Mouse (Mus musculus): ENCODE measurements at regions not wholly inside any gene's neighbourhood (a gene's known extent, or its start where the extent isn't known, plus 50 kb on each side); places are given as distances from the start of the nearest gene placed in this dataset.
A peak's percentile ranks its signal among the peaks of the same experiment; 100 is the strongest.

DNA sequence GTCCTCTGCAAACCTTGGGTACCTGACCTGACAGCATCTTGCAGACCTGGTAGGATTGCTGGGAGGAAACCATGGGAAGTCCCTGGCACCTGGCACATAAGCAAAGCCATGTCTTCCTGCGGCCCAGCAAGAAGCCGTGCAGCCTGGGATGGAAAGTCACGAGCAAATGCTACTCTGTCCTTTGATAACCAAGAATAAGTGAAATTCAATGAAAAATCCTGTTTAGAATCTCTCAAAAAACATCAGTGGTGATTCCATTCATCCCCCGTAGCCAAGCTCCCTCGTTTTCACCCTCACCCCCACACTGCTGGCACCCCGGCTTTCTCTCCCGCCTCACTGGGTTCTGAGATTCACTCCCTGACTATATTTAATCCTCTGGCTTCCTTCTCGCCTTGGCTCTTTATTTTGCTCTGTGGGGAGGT is 188.2 kb upstream of the Rpl38 start:
- no peaks in the 10 kb centered on the region for H3K9me3 ChIP-seq
- H3K4me1 ChIP-seq = peaks cover 24% of the 10 kb centered on the region; the same call in 1 of the 2 replicates
- no peak overlapping the region for H3K4me2 ChIP-seq
- H3K27ac ChIP-seq = no peak overlapping the region
- H3K4me3 ChIP-seq = no peak overlapping the region
- H3K27me3 ChIP-seq (replicated peaks) = peaks cover 11% of the 10 kb centered on the region; the same call in 1 of the 2 replicates
- WGBS = 62% methylated on average over 8 of the region's 8 CpGs
- no peaks in the 10 kb centered on the region for H3K36me3 ChIP-seq (replicated peaks)
- H3K9ac ChIP-seq = no peak overlapping the region
- ATAC-seq (replicated peaks) = no peak

DNA sequence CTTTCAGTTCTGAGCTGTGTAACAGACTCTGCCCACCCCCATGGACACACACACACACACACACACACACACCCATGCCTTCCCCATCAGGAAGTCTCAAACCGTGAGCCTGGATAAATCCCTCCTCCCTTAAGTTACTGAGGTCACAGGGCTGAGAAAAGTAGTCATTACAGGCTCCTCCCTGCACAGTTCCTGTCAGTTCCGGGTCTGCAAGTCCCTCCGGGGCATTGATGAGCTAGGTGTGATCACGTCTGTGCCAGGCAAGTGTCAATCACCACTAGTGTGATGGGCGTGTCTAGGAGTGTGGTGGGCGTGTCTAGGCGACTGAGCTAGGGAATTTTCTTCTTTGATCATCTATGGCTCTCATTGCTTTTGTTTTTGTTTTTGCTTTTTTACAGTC is 189.6 kb upstream of the Rpl38 start:
- Histone ChIP-seq H3K4me3 (no peak overlapping the region), H3K9me3 (no peaks in the 10 kb centered on the region), H3K27me3 (replicated peaks) (peaks cover 7% of the 10 kb centered on the region; the same call in 1 of the 2 replicates), H3K9ac (no peak overlapping the region), H3K27ac (no peak overlapping the region), H3K4me2 (no peak overlapping the region), H3K4me1 (peaks cover 20% of the 10 kb centered on the region; the same call in 1 of the 2 replicates), H3K36me3 (replicated peaks) (no peaks in the 10 kb centered on the region)
- 19% methylated on average over 7 of the region's 7 CpGs for WGBS
- no peak for ATAC-seq (replicated peaks)

GRCm38 (mm10) chr11:114477365-114477764 is 191.0 kb upstream of the Rpl38 start:
- Histone ChIP-seq H3K27me3 (replicated peaks) (peaks cover 7% of the 10 kb centered on the region; the same call in 1 of the 2 replicates), H3K9me3 (no peaks in the 10 kb centered on the region), H3K36me3 (replicated peaks) (no peaks in the 10 kb centered on the region), H3K4me1 (peaks cover 32% of the 10 kb centered on the region), H3K9ac (no peak overlapping the region), H3K27ac (no peak overlapping the region), H3K4me3 (no peak overlapping the region), H3K4me2 (no peak overlapping the region)
- 77% methylated on average over 3 of the region's 3 CpGs for WGBS
- no peak for ATAC-seq (replicated peaks)

GRCm38 (mm10) chr11:114472501-114473260 is 195.6 kb upstream of the Rpl38 start:
- Histone ChIP-seq H3K4me2 (peak overlapping the region; percentile 36), H3K9ac (no peak overlapping the region), H3K9me3 (no peaks in the 10 kb centered on the region), H3K27me3 (replicated peaks) (no peaks in the 10 kb centered on the region; the same call in 1 of the 2 replicates), H3K4me1 (peaks cover 45% of the 10 kb centered on the region), H3K27ac (peak overlapping the region; percentile 74), H3K4me3 (no peak overlapping the region), H3K36me3 (replicated peaks) (no peaks in the 10 kb centered on the region)
- ATAC-seq (replicated peaks) = peak; percentile 58
- 4% methylated on average over 22 of the region's 22 CpGs for WGBS

GRCm38 (mm10) chr11:114468394-114468793 is 199.9 kb upstream of the Rpl38 start:
- H3K36me3 ChIP-seq (replicated peaks) = no peaks in the 10 kb centered on the region
- ATAC-seq (replicated peaks) = no peak; the same call in 1 of the 2 replicates
- no peak overlapping the region for H3K4me3 ChIP-seq
- peak overlapping the region; percentile 73 for H3K27ac ChIP-seq
- peaks cover 57% of the 10 kb centered on the region for H3K4me1 ChIP-seq
- H3K9me3 ChIP-seq = no peaks in the 10 kb centered on the region
- WGBS = 6% methylated on average over 8 of the region's 8 CpGs
- H3K9ac ChIP-seq = no peak overlapping the region
- H3K4me2 ChIP-seq = no peak overlapping the region; the same call in 1 of the 2 replicates
- peaks cover 5% of the 10 kb centered on the region; the same call in 1 of the 2 replicates for H3K27me3 ChIP-seq (replicated peaks)

- Histone ChIP-seq H3K4me2 (no peak overlapping the region; the same call in 1 of the 2 replicates), H3K9me3 (no peaks in the 10 kb centered on the region), H3K4me3 (no peak overlapping the region), H3K27ac (peak overlapping the region; percentile 73), H3K27me3 (replicated peaks) (peaks cover 5% of the 10 kb centered on the region; the same call in 1 of the 2 replicates), H3K9ac (no peak overlapping the region; the same call in 1 of the 2 replicates), H3K36me3 (replicated peaks) (no peaks in the 10 kb centered on the region), H3K4me1 (peaks cover 51% of the 10 kb centered on the region)
- ATAC-seq (replicated peaks) = peak; percentile 81
- 5% methylated on average over 8 of the region's 8 CpGs for WGBS
Observed at GRCm38 (mm10) chr11:114467803-114468202, 200.5 kb upstream of the Rpl38 start.

GRCm38 (mm10) chr11:114465486-114465885 is 202.8 kb upstream of the Rpl38 start:
- Histone ChIP-seq H3K4me1 (peaks cover 43% of the 10 kb centered on the region), H3K27me3 (replicated peaks) (peaks cover 5% of the 10 kb centered on the region; the same call in 1 of the 2 replicates), H3K27ac (peak overlapping the region; percentile 57), H3K4me2 (no peak overlapping the region), H3K9me3 (no peaks in the 10 kb centered on the region), H3K36me3 (replicated peaks) (no peaks in the 10 kb centered on the region), H3K9ac (no peak overlapping the region), H3K4me3 (no peak overlapping the region)
- ATAC-seq (replicated peaks) = no peak
- 19% methylated on average over 5 of the region's 5 CpGs for WGBS

GRCm38 (mm10) chr11:114462755-114463374 is 205.5 kb upstream of the Rpl38 start:
- no peak overlapping the region for H3K27ac ChIP-seq
- H3K4me3 ChIP-seq = no peak overlapping the region
- no peaks in the 10 kb centered on the region for H3K36me3 ChIP-seq (replicated peaks)
- peaks cover 32% of the 10 kb centered on the region for H3K4me1 ChIP-seq
- no peaks in the 10 kb centered on the region for H3K9me3 ChIP-seq
- ATAC-seq (replicated peaks) = no peak
- 35% methylated on average over 6 of the region's 6 CpGs for WGBS
- H3K9ac ChIP-seq = no peak overlapping the region
- 0 out of 2 replicates have a peak, but pooled peaks cover 5% of the 10 kb centered on the region for H3K27me3 ChIP-seq (replicated peaks)
- no peak overlapping the region for H3K4me2 ChIP-seq

DNA sequence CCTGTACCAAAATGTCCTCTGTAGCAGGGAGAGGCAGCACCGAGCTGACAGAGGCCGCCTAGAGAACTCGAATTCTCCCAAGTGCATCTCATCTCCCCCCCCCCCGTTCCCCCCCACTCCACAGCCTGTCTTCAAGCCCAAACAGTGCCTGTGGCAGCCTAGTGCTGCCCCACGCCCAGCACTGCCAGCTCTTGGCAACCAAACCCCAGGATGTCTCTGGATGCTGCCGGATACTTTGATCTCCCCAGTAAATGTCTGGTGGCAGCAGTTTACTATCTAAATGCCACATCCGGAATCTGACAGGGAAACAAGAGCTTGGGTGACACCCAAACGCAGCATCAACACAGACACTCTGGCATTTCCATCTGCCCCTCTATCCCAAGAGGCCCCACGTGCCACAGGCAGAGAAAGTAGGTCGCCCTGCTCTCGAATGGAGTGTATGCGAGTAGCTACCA is 213.4 kb upstream of the Rpl38 start:
- H3K9me3 ChIP-seq = no peaks in the 10 kb centered on the region
- WGBS = 41% methylated on average over 12 of the region's 12 CpGs
- peaks cover 11% of the 10 kb centered on the region for H3K4me1 ChIP-seq
- no peaks in the 10 kb centered on the region for H3K36me3 ChIP-seq (replicated peaks)
- H3K4me3 ChIP-seq = no peak overlapping the region
- H3K27me3 ChIP-seq (replicated peaks) = no peaks in the 10 kb centered on the region
- peak overlapping the region; percentile 29; the same call in 1 of the 2 replicates for H3K27ac ChIP-seq
- no peak overlapping the region for H3K9ac ChIP-seq
- no peak overlapping the region for H3K4me2 ChIP-seq
- peak; percentile 62; the same call in 1 of the 2 replicates for ATAC-seq (replicated peaks)

DNA sequence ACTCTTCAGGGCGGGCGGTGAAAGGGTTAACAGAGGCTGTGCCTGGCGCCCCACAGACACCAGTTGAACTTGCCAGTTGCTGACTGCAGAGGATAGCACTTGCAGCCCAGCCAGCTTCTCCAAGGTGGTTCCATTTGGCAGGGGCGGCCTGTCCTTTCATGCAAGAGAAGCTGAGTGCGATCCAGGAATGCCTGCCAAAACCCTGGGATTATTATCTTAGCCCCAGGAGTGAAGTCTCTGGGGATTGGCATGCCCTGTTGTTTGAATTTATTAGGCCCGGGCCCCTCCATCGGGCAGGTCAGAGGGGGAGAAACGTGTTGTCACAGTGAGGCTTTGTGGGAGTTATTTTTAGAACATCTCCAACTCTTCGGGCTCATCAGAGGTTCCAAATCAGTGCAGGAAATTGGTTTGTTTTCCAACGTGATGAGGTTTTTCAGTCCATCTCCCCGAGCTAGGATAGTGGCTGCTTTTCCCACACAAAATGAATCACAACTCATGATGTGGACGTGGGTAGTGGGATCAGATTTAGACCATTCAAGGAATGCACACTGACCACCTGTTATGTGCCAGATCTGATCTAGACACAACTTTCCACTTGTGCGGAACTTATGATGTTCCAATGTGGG is 219.4 kb upstream of the Rpl38 start:
- H3K9me3 ChIP-seq = no peaks in the 10 kb centered on the region
- WGBS = 39% methylated on average over 13 of the region's 13 CpGs
- no peak overlapping the region for H3K4me3 ChIP-seq
- peaks cover 45% of the 10 kb centered on the region for H3K4me1 ChIP-seq
- H3K36me3 ChIP-seq (replicated peaks) = no peaks in the 10 kb centered on the region
- H3K27me3 ChIP-seq (replicated peaks) = no peaks in the 10 kb centered on the region
- ATAC-seq (replicated peaks) = 0 out of 2 replicates have a peak, but pooled peaks have one; percentile 9
- 0 out of 2 replicates have a peak overlapping the region, but pooled peaks have one; percentile 18 for H3K27ac ChIP-seq
- H3K9ac ChIP-seq = no peak overlapping the region
- no peak overlapping the region for H3K4me2 ChIP-seq

- peaks cover 45% of the 10 kb centered on the region for H3K4me1 ChIP-seq
- peak overlapping the region; percentile 74 for H3K27ac ChIP-seq
- H3K27me3 ChIP-seq (replicated peaks) = no peaks in the 10 kb centered on the region
- no peaks in the 10 kb centered on the region for H3K9me3 ChIP-seq
- ATAC-seq (replicated peaks) = no peak
- H3K4me3 ChIP-seq = no peak overlapping the region
- WGBS = 89% methylated on average over 5 of the region's 5 CpGs
- H3K9ac ChIP-seq = no peak overlapping the region
- no peaks in the 10 kb centered on the region for H3K36me3 ChIP-seq (replicated peaks)
- no peak overlapping the region for H3K4me2 ChIP-seq
Observed at GRCm38 (mm10) chr11:114447461-114447847, 220.9 kb upstream of the Rpl38 start.
